Comparison of ENCODE assay signal across 11 mouse cellular contexts in genomic region chr12:100808609-100809280, GRCm38 (mm10). TPM values are rescaled to one million over a fixed set of nuclear protein-coding genes. Genes with fewer than 3 reads are reported as not detected.
A peak's percentile ranks its signal among the peaks of the same experiment; 100 is the strongest.
DNase-seq lines count a peak whose midpoint lies in the region; ATAC-seq and TF ChIP-seq lines count a peak whose summit lies in the region.
"Had no signal": no experiment of that assay in that cellular context is flagged by ENCODE, and none has a peak within 500 bp of the region (broad histone marks: within the 10 kb centered on the region; RNA-seq: fewer than 3 reads in every experiment).

No protein-coding gene starts in this region.

- H3K27ac ChIP-seq in forebrain, embryonic 15.5 days (replicated peaks): peak overlapping the region; percentile 54
- no peak overlapping the region for H3K27ac ChIP-seq in forebrain, embryonic 11.5 days (ENCODE audit: low read depth, low read length)
- 0 out of 2 replicates have a peak overlapping the region, but pooled peaks have one; percentile 16 for H3K27ac ChIP-seq in olfactory bulb, adult 2 months (ENCODE audit: insufficient read depth, low read depth, low read length)
- H3K27ac ChIP-seq: embryonic facial prominence, embryonic 13.5 days; intestine, embryonic 15.5 days; limb, embryonic 10.5 days had no signal

- no peak for TF ChIP-seq CTCF in olfactory bulb, adult 2 months (IDR thresholded peaks at IDR 0.05; ENCODE audit: insufficient read depth, low read depth, low read length)

- peak; percentile 46 for ATAC-seq in forebrain, embryonic 15.5 days (replicated peaks)
- ATAC-seq in forebrain, embryonic 11.5 days (replicated peaks; ENCODE audit: low FRiP score): no peak
- ATAC-seq: intestine, embryonic 15.5 days had no signal

- H3K4me1 ChIP-seq in forebrain, embryonic 15.5 days: 0 out of 2 replicates have a peak, but pooled peaks cover 9% of the 10 kb centered on the region
- no peaks in the 10 kb centered on the region for H3K4me1 ChIP-seq in forebrain, embryonic 11.5 days (replicated peaks; ENCODE audit: control insufficient read depth, insufficient read depth, low read length)
- H3K4me1 ChIP-seq in olfactory bulb, adult 2 months (ENCODE audit: control insufficient read depth, insufficient read depth, low read length): peaks cover 18% of the 10 kb centered on the region
- H3K4me1 ChIP-seq: embryonic facial prominence, embryonic 13.5 days; intestine, embryonic 15.5 days; limb, embryonic 10.5 days had no signal

- no peaks in the 10 kb centered on the region for H3K27me3 ChIP-seq in forebrain, embryonic 15.5 days
- no peaks in the 10 kb centered on the region for H3K27me3 ChIP-seq in forebrain, embryonic 11.5 days (ENCODE audit: control insufficient read depth, insufficient read depth, low read length)
- H3K27me3 ChIP-seq: embryonic facial prominence, embryonic 13.5 days; intestine, embryonic 15.5 days had no signal

- no peaks in the 10 kb centered on the region for H3K36me3 ChIP-seq in forebrain, embryonic 15.5 days
- no peaks in the 10 kb centered on the region for H3K36me3 ChIP-seq in forebrain, embryonic 11.5 days (ENCODE audit: control insufficient read depth, insufficient read depth, low read length)
- H3K36me3 ChIP-seq: embryonic facial prominence, embryonic 13.5 days; intestine, embryonic 15.5 days; limb, embryonic 10.5 days had no signal

- H3K9ac ChIP-seq in forebrain, embryonic 15.5 days (replicated peaks): no peak overlapping the region
- H3K9ac ChIP-seq in forebrain, embryonic 11.5 days (ENCODE audit: low read length): no peak overlapping the region
- H3K9ac ChIP-seq: embryonic facial prominence, embryonic 13.5 days; intestine, embryonic 15.5 days had no signal

- no peak for TF ChIP-seq POLR2A in olfactory bulb, adult 2 months (IDR thresholded peaks at IDR 0.05; ENCODE audit: insufficient read depth, low read depth, low read length)

- H3K4me3 ChIP-seq in forebrain, embryonic 15.5 days: no peak overlapping the region
- H3K4me3 ChIP-seq in forebrain, embryonic 11.5 days (ENCODE audit: low read depth, low read length): no peak overlapping the region
- peak overlapping the region; percentile 12; the same call in 1 of the 2 replicates for H3K4me3 ChIP-seq in olfactory bulb, adult 2 months (ENCODE audit: insufficient read depth, low read depth, low read length)
- H3K4me3 ChIP-seq: embryonic facial prominence, embryonic 13.5 days; intestine, embryonic 15.5 days; limb, embryonic 10.5 days had no signal

- intact Hi-C loops in heart, postnatal 36 days (cut with DNase I): no loop called here

- no peak for DNase-seq in forebrain, embryonic 11.5 days (ENCODE audit: low spot score)
- peak; percentile 34 for DNase-seq in ZHBTc4 (ENCODE audit: low read depth, low spot score)
- DNase-seq in layer of hippocampus, postnatal 14 days (ENCODE audit: low spot score in 2 of 2): peak; percentile 34 to 42
- no peak for DNase-seq in cerebellum, adult 11 months
- no peak for DNase-seq in heart, postnatal 36 days
- DNase-seq in cerebellum, adult 9-10 months: no peak

- no peak overlapping the region for H3K4me2 ChIP-seq in forebrain, embryonic 15.5 days (replicated peaks)
- no peak overlapping the region for H3K4me2 ChIP-seq in forebrain, embryonic 11.5 days (ENCODE audit: low read depth, low read length, severe bottlenecking)
- H3K4me2 ChIP-seq: embryonic facial prominence, embryonic 13.5 days; intestine, embryonic 15.5 days had no signal

- 48% methylated on average over 13 of the region's 13 CpGs for WGBS in forebrain, embryonic 15.5 days
- 51% methylated on average over 13 of the region's 13 CpGs for WGBS in forebrain, embryonic 11.5 days
- 20% methylated on average over 13 of the region's 13 CpGs for WGBS in olfactory bulb, adult 2 months

- no peaks in the 10 kb centered on the region for H3K9me3 ChIP-seq in forebrain, embryonic 15.5 days
- H3K9me3 ChIP-seq in forebrain, embryonic 11.5 days (ENCODE audit: control insufficient read depth, low read length): no peaks in the 10 kb centered on the region
- H3K9me3 ChIP-seq: embryonic facial prominence, embryonic 13.5 days; intestine, embryonic 15.5 days; limb, embryonic 10.5 days had no signal

RNA-seq across cellular contexts. Expression of gene Dglucy, which starts 29.9 kb away (rescaled TPM):
- 3.0 and 3.6 TPM in 2 replicates for polyA plus RNA-seq in forebrain, embryonic 15.5 days (2015; fragmentation: Nextera tagmentation; extraction: Ambion mirVana)
- 0.87 and 0.92 TPM in 2 replicates for polyA plus RNA-seq in forebrain, embryonic 11.5 days (2014; fragmentation: Nextera tagmentation; extraction: Ambion mirVana)
- total RNA-seq in layer of hippocampus, postnatal 14 days (2021): 1 to 10 TPM; 5.1 to 6.7 TPM
- polyA plus RNA-seq in olfactory bulb, adult 2 months (2012; ENCODE audit: insufficient read depth, insufficient read length, low replicate concordance, missing spikeins): not detected in 2 replicates
- total RNA-seq in heart, postnatal 36 days (2021): 10 to 100 TPM; 52.5 to 55.1 TPM

Comparison
In these comparisons a context has a peak if more than half of its experiments do, and no peak if none do; other contexts are left out.
1. DNase-seq: peak in ZHBTc4 (single experiment) and layer of hippocampus, postnatal 14 days (2 of 2); none in forebrain, embryonic 11.5 days (single experiment), cerebellum, adult 11 months (single experiment), heart, postnatal 36 days (0 of 2) and cerebellum, adult 9-10 months (single experiment).